Mouse (Mus musculus) liver, embryonic 14.5 days (tissue): ENCODE measurements around the gene Sult2a6.

Experiments
- CTCF ChIP-seq: IDR thresholded peaks from 2 replicates; pipeline ENCODE4 v1.5.1; 2016; ENCODE audit warnings: antibody characterized with exemption, low read depth, control low read depth
- EP300 ChIP-seq: IDR thresholded peaks from 2 replicates; pipeline ENCODE4 v1.6.1; 2016; ENCODE audit warnings: antibody characterized with exemption, low read depth

- TF ChIP-seq EP300 (no peak), CTCF (no peak)
These were observed 51.3 kb downstream of the Sult2a6 start for GRCm38 (mm10) chr7:14203417-14203816.
